Mouse (Mus musculus) layer of hippocampus, postnatal 36 days (tissue): Measurements from ENCODE around the gene Wdr25. TPM values are rescaled to one million over a fixed set of nuclear protein-coding genes. Genes with fewer than 3 reads are reported as not detected.

Experiments used
- DNase-seq, 2 experiments: peaks; one replicate each; pipeline ENCODE4 v3.0.0; 2022
- total RNA-seq, 2 experiments: library from RNA; stranded (reverse); gene quantifications; 2 replicates each; pipeline ENCODE4 v1.2.3; 2021

Wdr25 gene
- total RNA-seq, 2 experiments from 2014 or later, result 13.0 to 14.6 TPM

GRCm38 (mm10) chr12:108990425-108990824 lies 97.0 kb downstream of the Wdr25 start:
- DNase-seq, result no peak

- no peak for DNase-seq
These were observed 99.6 kb downstream of the Wdr25 start for GRCm38 (mm10) chr12:108993046-108993445.

DNA sequence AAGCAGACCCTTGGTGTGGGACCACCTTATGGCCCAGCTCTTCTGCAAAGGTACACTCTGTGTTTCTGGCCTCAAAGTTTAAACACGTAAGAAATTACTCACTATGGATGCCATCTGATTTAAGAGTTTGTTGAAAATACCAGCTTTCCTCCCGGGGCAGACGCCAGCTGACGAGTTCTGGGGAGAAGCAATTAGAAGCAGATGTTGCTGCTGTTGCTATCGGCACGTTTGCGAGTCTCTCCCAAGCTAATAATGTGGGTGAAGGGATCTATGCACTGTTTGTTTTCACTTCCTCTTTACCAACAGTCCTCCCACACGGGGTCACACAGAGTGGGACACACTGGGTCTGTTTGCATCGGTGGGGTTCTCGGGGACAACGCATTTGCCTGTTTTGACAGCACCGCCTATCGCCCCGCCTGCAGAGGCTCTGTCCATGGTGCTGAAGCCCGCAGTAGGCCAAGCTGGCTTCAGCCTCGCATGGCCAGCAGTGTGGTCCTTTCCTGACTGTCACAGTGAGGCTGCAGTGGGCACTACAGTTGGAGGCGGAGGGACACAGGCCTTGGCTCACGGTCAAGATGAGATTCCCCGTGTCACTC lies 101.1 kb downstream of the Wdr25 start:
- DNase-seq, result peak; percentile 35 to 37

- DNase-seq, result no peak
These were observed 102.7 kb downstream of the Wdr25 start for GRCm38 (mm10) chr12:108995976-108996636.

DNA sequence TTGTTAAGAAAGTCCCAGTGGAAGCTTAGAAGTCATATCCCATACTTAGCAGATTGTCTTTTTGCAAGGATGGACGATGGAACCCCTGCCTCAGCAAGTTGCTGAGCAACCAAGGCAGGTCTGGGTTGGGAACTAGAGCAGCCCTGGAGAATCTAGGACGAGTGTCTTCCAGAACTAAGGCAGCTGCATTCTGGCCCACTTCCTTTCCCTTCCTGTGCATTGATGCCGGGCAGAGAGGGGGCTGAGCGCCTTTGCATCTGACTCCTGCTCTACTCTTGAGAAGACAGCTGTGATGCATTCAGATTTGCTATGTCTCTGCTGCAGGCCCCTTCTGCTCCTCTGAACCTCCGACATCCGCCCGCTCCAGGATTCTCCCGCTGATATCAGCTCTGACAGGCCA lies 103.8 kb downstream of the Wdr25 start:
- DNase-seq, result no peak

DNA sequence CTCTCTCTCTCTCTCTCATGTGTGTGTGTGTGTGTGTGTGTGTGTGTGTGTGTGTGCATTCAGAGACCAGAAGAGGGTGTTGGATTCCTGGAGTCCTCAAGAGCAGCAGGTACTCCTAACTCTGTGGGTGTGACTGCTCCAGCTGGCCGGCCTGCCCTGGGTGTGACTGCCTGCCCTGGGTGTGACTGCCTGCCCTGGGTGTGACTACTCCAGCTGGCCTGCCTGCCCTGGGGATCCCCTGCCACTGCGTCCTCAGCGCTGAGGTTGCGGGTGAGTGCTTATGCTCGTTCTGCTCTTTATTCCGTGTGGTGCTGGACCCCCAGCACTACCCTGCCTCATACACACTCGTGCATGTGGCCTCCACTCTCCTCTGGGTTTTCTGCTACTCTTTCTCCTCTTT lies 109.5 kb downstream of the Wdr25 start:
- no peak for DNase-seq

DNA sequence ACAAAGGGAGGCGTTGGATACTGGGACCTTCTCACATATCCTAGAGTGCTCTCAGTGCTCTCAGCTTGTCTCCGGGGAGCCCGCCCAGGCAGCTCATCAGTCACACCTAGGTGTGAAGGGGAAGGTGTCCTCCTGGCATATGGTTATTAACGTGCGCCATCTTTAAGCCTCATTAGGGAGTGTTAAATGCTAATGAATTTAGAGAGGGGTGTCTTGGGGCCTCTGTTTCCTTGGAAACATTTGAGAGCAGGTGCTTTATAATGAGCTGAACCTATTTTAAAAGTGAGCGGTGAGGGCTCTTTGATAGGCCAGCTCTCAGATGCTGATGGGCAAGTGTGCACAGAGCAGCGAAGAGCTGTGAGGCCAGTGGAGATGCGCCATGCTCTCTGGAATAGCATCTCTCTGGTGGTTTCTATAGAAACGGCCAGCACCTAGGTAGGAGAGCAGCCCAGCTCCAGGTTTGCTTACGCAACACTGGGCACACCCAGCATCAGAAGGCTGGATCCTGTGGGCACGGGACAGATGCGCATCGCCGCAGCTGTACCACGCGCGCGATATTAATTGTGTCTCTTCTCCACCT lies 116.7 kb downstream of the Wdr25 start:
- no peak for DNase-seq

DNA sequence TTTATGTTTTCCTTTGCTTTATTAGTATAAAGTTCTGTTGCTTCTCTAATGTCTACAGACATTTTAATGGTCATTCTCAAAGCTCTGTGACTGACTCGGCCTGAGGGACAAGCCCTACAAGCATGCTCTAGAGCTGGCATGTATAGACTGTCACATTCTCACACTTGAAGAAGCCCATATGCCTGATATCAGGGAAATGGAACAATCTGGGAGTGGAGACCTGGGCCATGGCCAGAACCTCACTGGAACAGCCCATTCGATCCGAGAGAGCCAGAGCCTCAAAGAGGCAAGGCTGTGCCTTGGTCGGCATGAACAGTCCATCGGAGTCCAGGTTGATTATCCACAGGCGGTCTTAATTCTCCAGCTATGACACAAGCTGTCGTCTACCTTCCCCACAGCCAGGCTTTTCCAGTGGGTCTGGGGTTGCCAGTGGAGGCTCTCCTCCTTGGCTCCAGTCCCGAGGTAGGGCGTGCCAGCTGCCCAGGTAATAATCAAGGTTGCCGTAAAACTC lies 128.8 kb downstream of the Wdr25 start:
- no peak for DNase-seq

- no peak for DNase-seq
These were observed 129.5 kb downstream of the Wdr25 start for GRCm38 (mm10) chr12:109022966-109023365.

GRCm38 (mm10) chr12:109023780-109024179 lies 130.3 kb downstream of the Wdr25 start:
- no peak for DNase-seq

DNA sequence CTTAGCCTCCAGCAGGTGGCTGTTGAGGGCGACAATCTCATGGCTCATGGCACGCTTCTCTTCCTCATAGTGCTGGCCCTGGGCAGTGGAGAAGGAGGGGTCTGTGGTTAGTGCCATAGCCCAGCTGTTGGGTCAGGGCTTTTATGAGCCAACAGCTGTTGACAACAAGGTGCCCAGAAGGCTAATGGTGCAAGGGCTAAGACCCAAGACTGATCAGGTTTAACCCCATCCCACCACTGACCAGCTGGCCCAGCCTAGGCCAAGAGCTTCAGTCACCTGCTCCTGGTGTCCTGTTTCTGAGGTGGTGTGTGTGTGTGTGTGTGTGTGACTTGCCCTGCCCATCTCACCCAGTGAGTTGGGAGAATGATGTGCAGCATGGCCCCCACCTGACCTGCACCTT lies 143.6 kb downstream of the Wdr25 start:
- no peak for DNase-seq

DNA sequence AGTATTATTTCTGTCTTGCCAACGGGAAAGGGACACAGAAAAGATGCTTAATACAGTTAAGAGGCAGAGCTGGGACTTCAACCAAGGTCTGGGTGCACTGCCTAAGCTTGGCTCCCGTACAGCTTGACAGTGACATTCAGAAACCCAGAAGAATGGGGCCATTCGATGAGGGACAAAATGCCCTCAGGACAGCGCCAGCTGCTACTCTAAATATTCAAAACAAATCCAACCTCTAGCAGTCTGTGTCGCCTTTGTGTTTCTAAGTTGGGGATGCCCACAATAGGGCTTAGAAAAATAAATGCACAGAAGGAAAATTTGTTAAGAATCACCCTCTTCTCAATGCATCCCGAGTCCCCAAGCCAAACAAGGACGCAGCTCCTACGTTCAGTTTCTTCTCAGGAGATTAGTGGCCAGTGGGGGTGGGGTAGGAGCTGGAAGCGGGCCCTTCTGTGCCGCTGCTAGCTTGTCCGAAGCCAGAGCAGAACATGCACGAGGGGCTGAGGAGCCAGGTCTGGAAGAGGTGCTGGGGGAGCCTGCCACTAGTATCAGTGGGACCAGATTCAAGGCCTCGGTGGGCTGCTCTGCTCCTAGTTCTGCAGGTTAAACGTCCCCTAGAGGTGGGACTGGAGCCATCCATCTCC lies 144.9 kb downstream of the Wdr25 start:
- peak in 1 of 2 experiments; percentile 31 for DNase-seq

- peak in 1 of 2 experiments; percentile 10 for DNase-seq
These were observed 145.9 kb downstream of the Wdr25 start for GRCm38 (mm10) chr12:109039311-109039710.

DNA sequence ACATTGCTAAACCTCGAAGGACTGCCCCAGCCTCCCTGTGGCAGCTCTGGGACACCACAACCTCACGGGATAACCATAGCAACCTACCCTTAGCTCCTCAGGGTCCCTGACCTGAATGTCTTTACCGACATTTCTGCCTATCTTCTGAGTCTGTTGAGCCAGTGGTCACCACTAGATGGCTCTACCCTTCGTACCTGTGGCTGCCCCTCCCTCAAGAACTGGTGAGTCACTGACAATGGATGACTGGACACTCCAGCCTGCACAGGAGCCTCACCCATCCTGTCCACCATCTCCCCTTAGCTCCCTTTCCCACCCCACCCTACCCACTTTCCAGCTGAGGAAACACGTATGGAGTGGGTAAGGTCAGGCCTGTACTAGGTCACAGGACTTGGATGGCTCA lies 151.1 kb downstream of the Wdr25 start:
- DNase-seq, result no peak

GRCm38 (mm10) chr12:109045581-109045980 lies 152.2 kb downstream of the Wdr25 start:
- no peak for DNase-seq

- DNase-seq, result no peak
These were observed 156.5 kb downstream of the Wdr25 start for GRCm38 (mm10) chr12:109049949-109050348.

- no peak for DNase-seq
These were observed 159.8 kb downstream of the Wdr25 start for GRCm38 (mm10) chr12:109053020-109053806.

DNA sequence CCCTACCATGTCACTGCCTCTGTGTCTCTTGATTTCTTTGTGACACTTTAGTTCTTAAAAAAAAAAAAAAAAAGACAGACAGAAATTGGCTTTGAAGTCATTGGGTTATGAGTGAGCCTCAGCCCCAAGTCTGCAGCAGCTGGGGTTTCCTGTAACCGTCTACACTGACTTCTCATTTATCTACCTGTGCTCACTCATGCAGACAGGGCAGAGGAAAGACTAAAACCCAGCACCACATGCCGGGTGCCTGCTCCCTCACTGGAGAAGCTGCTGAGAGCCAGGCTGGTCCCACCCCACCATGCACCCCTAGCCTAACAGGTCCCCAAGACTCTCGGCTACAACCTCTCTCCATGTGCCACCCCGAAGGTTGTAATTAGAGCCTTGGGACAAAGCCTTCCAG lies 164.3 kb downstream of the Wdr25 start:
- no peak for DNase-seq

GRCm38 (mm10) chr12:109058660-109059059 lies 165.2 kb downstream of the Wdr25 start:
- DNase-seq, result peak in 1 of 2 experiments; percentile 1

GRCm38 (mm10) chr12:109067561-109068135 lies 174.2 kb downstream of the Wdr25 start:
- DNase-seq, result peak; percentile 38 to 49

GRCm38 (mm10) chr12:109068167-109068653 lies 174.8 kb downstream of the Wdr25 start, which contains the start of gene Begain:
Gene Begain, minus strand, starts transcription at chr12:109068217.
- no peak for DNase-seq

DNA sequence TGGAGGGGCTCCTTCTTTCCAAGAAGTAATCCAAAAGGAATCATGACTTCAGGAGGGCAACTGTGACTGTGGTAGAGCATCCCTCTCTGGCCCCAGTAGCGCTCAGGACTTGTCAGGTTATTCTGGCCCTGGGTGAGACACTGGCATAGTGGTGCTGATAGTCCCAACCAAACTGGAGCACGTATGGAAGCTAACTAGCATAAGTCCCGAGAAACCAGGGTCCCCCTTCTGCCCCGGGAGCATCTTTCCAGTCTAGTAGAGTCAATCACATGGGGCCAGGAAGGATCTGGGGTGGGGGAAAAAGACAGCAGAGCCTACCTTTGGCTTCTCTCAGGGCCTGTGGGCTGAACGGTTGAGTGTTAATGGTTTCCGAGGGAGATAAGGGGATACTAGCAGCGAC lies 175.3 kb downstream of the Wdr25 start:
- DNase-seq, result no peak
